Mouse (Mus musculus): ENCODE data around the gene Gm17693. TPM values are rescaled to one million over a fixed set of nuclear protein-coding genes. Genes with fewer than 3 reads are reported as not detected.
"Not testable (repeated sequence)": the region's sequence is repeated elsewhere in the genome, so short reads cannot be mapped to it uniquely, and the experiment has no call there.

Gene Gm17693
- not detected for total RNA-seq (2021)
- not detected in 2 replicates for polyA plus RNA-seq (2012; rRNA removed)
- long read RNA-seq: 0 reads

DNA sequence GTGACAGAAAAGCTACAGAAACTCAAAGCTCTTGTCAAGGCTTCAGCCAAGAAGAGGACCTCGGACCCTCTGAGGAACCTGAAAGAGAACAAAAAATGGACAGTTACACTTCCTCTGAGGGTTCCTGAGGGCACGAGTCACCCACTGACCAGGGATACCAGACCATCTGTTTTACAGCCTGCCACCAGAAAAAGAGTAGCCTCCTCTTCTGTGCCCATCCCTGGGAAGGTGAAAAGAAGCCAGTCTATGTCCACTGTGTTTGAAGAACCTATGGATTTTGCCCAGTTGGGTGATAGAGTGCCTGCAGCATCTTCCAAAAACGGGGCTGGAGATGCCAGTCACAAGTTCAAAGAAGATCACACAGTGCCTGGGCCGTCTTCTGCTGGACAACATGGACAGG is at the start of gene Gm17693:
Gene Gm17693, plus strand, starts transcription at position 301 of the 400 bp plus-strand sequence.
- no CpG with 5 or more reads among the region's 4 CpGs for WGBS
- DNase-seq; H3K9ac ChIP-seq (ENCODE audit: low read depth, low read length); H3K4me1 ChIP-seq (ENCODE audit: control insufficient read depth, insufficient read depth, low read length); H3K36me3 ChIP-seq (ENCODE audit: control insufficient read depth, insufficient read depth, low read length); H3K27me3 ChIP-seq (ENCODE audit: control insufficient read depth, insufficient read depth, low read length); H3K79me2 ChIP-seq (replicated peaks; ENCODE audit: control insufficient read depth, insufficient read depth, low read length); H3K4me3 ChIP-seq; intact Hi-C loops (cut with DNase I); H3K27ac ChIP-seq: not testable (repeated sequence)

All from heart, adult 2 months (tissue).